Mouse (Mus musculus) CH12.LX (cell line): Measurements from ENCODE around the gene Ptov1. TPM values are rescaled to one million over a fixed set of nuclear protein-coding genes. Genes with fewer than 3 reads are reported as not detected.

Experiments
- DNase-seq: peaks from one replicate; pipeline ENCODE4 v3.0.0-alpha.2; 2013; ENCODE audit errors: extremely low read depth
- H3K27ac ChIP-seq: 2 replicates; pipeline ENCODE4 v1.5.1; 2012; ENCODE audit warnings: low read depth, mild to moderate bottlenecking, control low read depth, moderate library complexity; ENCODE audit not compliant: insufficient read depth
- H3K27me3 ChIP-seq: replicated peaks from 2 replicates; pipeline ENCODE3; 2012; ENCODE audit warnings: inconsistent platforms
- H3K36me3 ChIP-seq, 2 experiments: replicated peaks in 1 of 2; 2 replicates each; pipeline versions ENCODE3 to v1.6.1; 2012; ENCODE audit warnings: inconsistent platforms in 1 of 2, low read length in 1 of 2, mild to moderate bottlenecking in 1 of 2, mixed read lengths in 1 of 2, moderate library complexity in 1 of 2; ENCODE audit not compliant: control insufficient read depth in 1 of 2, insufficient read depth in 1 of 2
- H3K4me1 ChIP-seq, 2 experiments: 2 replicates each; pipeline ENCODE4 v1.6.1; 2012; ENCODE audit warnings: inconsistent platforms in 1 of 2, moderate library complexity in 1 of 2; ENCODE audit not compliant: insufficient read depth in 2 of 2, control insufficient read depth in 1 of 2
- H3K4me2 ChIP-seq: 2 replicates; pipeline ENCODE4 v1.6.1; 2012; ENCODE audit warnings: low read depth, mild to moderate bottlenecking, control low read depth; ENCODE audit not compliant: poor library complexity, insufficient read depth, severe bottlenecking
- H3K4me3 ChIP-seq, 3 experiments: fragments of 150-350 bp in 1 of 3; sonication (generic) in 1 of 3; replicated peaks in 1 of 3; 2 replicates each; pipeline versions ENCODE3 to v1.5.1; 2011 to 2012; ENCODE audit warnings: low read depth in 2 of 3, low read length in 2 of 3, mild to moderate bottlenecking in 2 of 3, moderate library complexity in 2 of 3, control low read depth in 1 of 3, improper control_type of control experiment in 1 of 3, inconsistent platforms in 1 of 3, mixed read lengths in 1 of 3; ENCODE audit not compliant: poor library complexity in 1 of 3
- H3K79me2 ChIP-seq: replicated peaks from 2 replicates; pipeline ENCODE4 v1.6.1; 2012; ENCODE audit warnings: mild to moderate bottlenecking, moderate library complexity; ENCODE audit not compliant: control insufficient read depth, poor library complexity, insufficient read depth, severe bottlenecking; ENCODE audit errors: extremely low read depth
- H3K9ac ChIP-seq: 2 replicates; pipeline ENCODE4 v1.6.1; 2012; ENCODE audit warnings: low read depth, mild to moderate bottlenecking, control low read depth, moderate library complexity; ENCODE audit not compliant: insufficient read depth
- H3K9me3 ChIP-seq: replicated peaks from 2 replicates; pipeline ENCODE3; 2012; ENCODE audit warnings: low read length, inconsistent platforms, mixed read lengths
- BHLHE40 ChIP-seq: IDR thresholded peaks from 2 replicates; pipeline ENCODE4 v1.6.1; 2011; ENCODE audit warnings: mild to moderate bottlenecking, low read depth, low read length, improper control_type of control experiment
- CHD1 ChIP-seq: IDR thresholded peaks from 2 replicates; pipeline ENCODE4 v1.6.1; 2012; ENCODE audit warnings: low read depth, low read length, improper control_type of control experiment, inconsistent platforms
- CHD2 ChIP-seq: IDR thresholded peaks from 2 replicates; pipeline ENCODE4 v1.6.1; 2011; ENCODE audit warnings: low read length, improper control_type of control experiment
- CTCF ChIP-seq, 2 experiments: IDR thresholded peaks in 1 of 2; conservative IDR thresholded peaks in 1 of 2; 2 replicates each; pipeline ENCODE4 v1.5.1; 2011 to 2012; ENCODE audit warnings: low read depth in 2 of 2, low read length in 2 of 2, improper control_type of control experiment in 1 of 2, inconsistent platforms in 1 of 2, mild to moderate bottlenecking in 1 of 2, moderate library complexity in 1 of 2
- E2F4 ChIP-seq: IDR thresholded peaks from 2 replicates; pipeline ENCODE4 v1.6.1; 2011; ENCODE audit warnings: low read depth, low read length, improper control_type of control experiment; ENCODE audit not compliant: insufficient replicate concordance
- ELF1 ChIP-seq: IDR thresholded peaks from 2 replicates; pipeline ENCODE4 v1.6.1; 2014; ENCODE audit warnings: low read depth, mild to moderate bottlenecking, inconsistent platforms, low read length, improper control_type of control experiment
- EP300 ChIP-seq: IDR thresholded peaks from 2 replicates; pipeline ENCODE4 v1.6.1; 2011; ENCODE audit warnings: low read length, improper control_type of control experiment
- ETS1 ChIP-seq: conservative IDR thresholded peaks from 2 replicates; pipeline ENCODE4 v1.6.1; 2012; ENCODE audit warnings: low read depth, mild to moderate bottlenecking, inconsistent platforms, low read length, improper control_type of control experiment, moderate library complexity
- GABPA ChIP-seq: IDR thresholded peaks from 2 replicates; pipeline ENCODE4 v1.6.1; 2012; ENCODE audit warnings: low read depth, low read length, improper control_type of control experiment, inconsistent platforms; ENCODE audit not compliant: insufficient replicate concordance
- HCFC1 ChIP-seq: IDR thresholded peaks from 2 replicates; pipeline ENCODE4 v1.6.1; 2012; ENCODE audit warnings: low read depth, mild to moderate bottlenecking, inconsistent platforms, low read length, improper control_type of control experiment
- IRF4 ChIP-seq: IDR thresholded peaks from 2 replicates; pipeline ENCODE4 v1.6.1; 2014; ENCODE audit warnings: low read depth, mild to moderate bottlenecking, inconsistent platforms, low read length, improper control_type of control experiment
- JUN ChIP-seq: IDR thresholded peaks from 2 replicates; pipeline ENCODE4 v1.6.1; 2011; ENCODE audit warnings: low read depth, mild to moderate bottlenecking, low read length, improper control_type of control experiment, moderate library complexity; ENCODE audit not compliant: insufficient read depth
- JUND ChIP-seq: conservative IDR thresholded peaks from 2 replicates; pipeline ENCODE4 v1.6.1; 2011; ENCODE audit warnings: low read depth, low read length, improper control_type of control experiment
- KAT2A ChIP-seq: IDR thresholded peaks from 2 replicates; pipeline ENCODE4 v1.6.1; 2012; ENCODE audit warnings: low read length, improper control_type of control experiment, inconsistent platforms; ENCODE audit not compliant: insufficient replicate concordance
- MAFK ChIP-seq: IDR thresholded peaks from 2 replicates; pipeline ENCODE4 v1.6.1; 2011; ENCODE audit warnings: low read length, improper control_type of control experiment; ENCODE audit not compliant: insufficient replicate concordance
- MAX ChIP-seq: IDR thresholded peaks from 2 replicates; pipeline ENCODE4 v1.6.1; 2011; ENCODE audit warnings: low read length, improper control_type of control experiment
- MAZ ChIP-seq: IDR thresholded peaks from 2 replicates; pipeline ENCODE4 v1.6.1; 2012; ENCODE audit warnings: low read depth, mild to moderate bottlenecking, inconsistent platforms, low read length, improper control_type of control experiment, moderate library complexity
- MEF2A ChIP-seq: IDR thresholded peaks from 2 replicates; pipeline ENCODE4 v1.6.1; 2014; ENCODE audit warnings: low read depth, mild to moderate bottlenecking, inconsistent platforms, low read length, improper control_type of control experiment, borderline replicate concordance
- MXI1 ChIP-seq: IDR thresholded peaks from 2 replicates; pipeline ENCODE4 v1.6.1; 2011; ENCODE audit warnings: mild to moderate bottlenecking, low read depth, low read length, improper control_type of control experiment
- MYC ChIP-seq: IDR thresholded peaks from 2 replicates; pipeline ENCODE4 v1.6.1; 2011; ENCODE audit warnings: low read depth, mild to moderate bottlenecking, improper control_type of control experiment, low read length
- NELFE ChIP-seq: IDR thresholded peaks from 2 replicates; pipeline ENCODE4 v1.6.1; 2011; ENCODE audit warnings: low read depth, low read length, improper control_type of control experiment
- NRF1 ChIP-seq: IDR thresholded peaks from 2 replicates; pipeline ENCODE4 v1.6.1; 2014; ENCODE audit warnings: low read depth, mild to moderate bottlenecking, inconsistent platforms, low read length, improper control_type of control experiment, moderate library complexity
- PAX5 ChIP-seq: IDR thresholded peaks from 2 replicates; pipeline ENCODE4 v1.6.1; 2012; ENCODE audit warnings: low read length, inconsistent platforms, mixed read lengths
- POLR2A ChIP-seq: IDR thresholded peaks from 2 replicates; pipeline ENCODE4 v1.6.1; 2011; ENCODE audit warnings: low read depth, mild to moderate bottlenecking, improper control_type of control experiment, low read length
- POLR2AphosphoS2 ChIP-seq: IDR thresholded peaks from 2 replicates; pipeline ENCODE4 v1.6.1; 2011; ENCODE audit warnings: low read depth, low read length, improper control_type of control experiment
- RAD21 ChIP-seq: IDR thresholded peaks from 2 replicates; pipeline ENCODE4 v1.6.1; 2011; ENCODE audit warnings: low read depth, mild to moderate bottlenecking, low read length, improper control_type of control experiment, moderate library complexity
- RCOR1 ChIP-seq: conservative IDR thresholded peaks from 2 replicates; pipeline ENCODE4 v1.6.1; 2012; ENCODE audit warnings: low read depth, mild to moderate bottlenecking, inconsistent platforms, low read length, improper control_type of control experiment
- SIN3A ChIP-seq: IDR thresholded peaks from 2 replicates; pipeline ENCODE4 v1.6.1; 2012; ENCODE audit warnings: low read length, improper control_type of control experiment, inconsistent platforms
- SMC3 ChIP-seq: IDR thresholded peaks from 2 replicates; pipeline ENCODE4 v1.6.1; 2011; ENCODE audit warnings: low read depth, low read length, improper control_type of control experiment
- TBP ChIP-seq: conservative IDR thresholded peaks from 2 replicates; pipeline ENCODE4 v1.6.1; 2011; ENCODE audit warnings: low read depth, low read length, improper control_type of control experiment
- TCF12 ChIP-seq: IDR thresholded peaks from 2 replicates; pipeline ENCODE4 v1.6.1; 2014; ENCODE audit warnings: low read depth, mild to moderate bottlenecking, inconsistent platforms, low read length, improper control_type of control experiment
- UBTF ChIP-seq: IDR thresholded peaks from 2 replicates; pipeline ENCODE4 v1.6.1; 2012; ENCODE audit warnings: low read depth, mild to moderate bottlenecking, inconsistent platforms, low read length, improper control_type of control experiment, moderate library complexity
- USF1 ChIP-seq: IDR thresholded peaks from 2 replicates; pipeline ENCODE4 v1.6.1; 2014; ENCODE audit warnings: low read depth, mild to moderate bottlenecking, inconsistent platforms, low read length, improper control_type of control experiment
- USF2 ChIP-seq: conservative IDR thresholded peaks from 2 replicates; pipeline ENCODE4 v1.6.1; 2011; ENCODE audit warnings: low read depth, low read length, improper control_type of control experiment
- ZKSCAN1 ChIP-seq: IDR thresholded peaks from 2 replicates; pipeline ENCODE4 v1.6.1; 2012; ENCODE audit warnings: low read depth, inconsistent platforms, low read length, improper control_type of control experiment, borderline replicate concordance
- ZMIZ1 ChIP-seq: IDR thresholded peaks from 2 replicates; pipeline ENCODE4 v1.6.1; 2012; ENCODE audit warnings: low read depth, mild to moderate bottlenecking, inconsistent platforms, low read length, improper control_type of control experiment
- ZNF384 ChIP-seq: IDR thresholded peaks from 2 replicates; pipeline ENCODE4 v1.6.1; 2012; ENCODE audit warnings: low read depth, low read length, improper control_type of control experiment, inconsistent platforms
- dilution Hi-C: fragments of 300-500 bp; cut with MboI; formaldehyde crosslinking; loops from 2 replicates; pipeline ENCODE4 v1.14.3; 2020; ENCODE audit warnings: low sequenced_read_pairs; ENCODE audit not compliant: extremely low pct_unique_long_range_greater_than_20kb, extremely low pct_ligation_motif_present
- in situ Hi-C: fragments of 300-500 bp; cut with MboI; formaldehyde crosslinking; loops from 3 replicates; pipeline ENCODE4 v1.14.3; 2019; ENCODE audit warnings: low sequenced_read_pairs, low pct_ligation_motif_present, low pct_unique_long_range_greater_than_20kb, mixed read lengths
- polyA plus RNA-seq: library from polyadenylated mRNA; unstranded; fragments of >175 nt; gene quantifications from 2 replicates; pipeline ENCODE4 v1.2.1, GENCODE M21; 2012; ENCODE audit warnings: low read depth; ENCODE audit not compliant: insufficient read length
- total RNA-seq, 2 experiments: library from RNA; depleted of rRNA; stranded (reverse); fragments of 300-350 nt in 1 of 2; fragments of >200 nt in 1 of 2; gene quantifications; 2 replicates each; pipeline ENCODE4 v1.2.3; 2012 to 2014

The Ptov1 gene
- total and polyA plus RNA-seq, 3 experiments = 5.7 to 21.0 (median 16.8) TPM

- Histone ChIP-seq H3K27me3 (no peaks in the 10 kb centered on the region), H3K4me1 (peaks cover 14 to 48% of the 10 kb centered on the region in 2 experiments), H3K4me3 (peak within 1 kb of the TSS; percentile 81 to 98 (median 93)), H3K27ac (peak within 1 kb of the TSS; percentile 94), H3K9ac (peak within 1 kb of the TSS; percentile 97), H3K4me2 (peak within 1 kb of the TSS; percentile 79), H3K36me3 (peaks cover 39 to 61% of the 10 kb centered on the region in 2 experiments), H3K9me3 (no peaks in the 10 kb centered on the region), H3K79me2 (peaks cover 28% of the 10 kb centered on the region)
- DNase-seq = peak; percentile 99
- in situ Hi-C loops (no loop called here), dilution Hi-C loops (no loop called here)
- TF ChIP-seq UBTF (peak; percentile 22; the same call in 1 of the 2 replicates), RAD21 (no peak), USF1 (peak; percentile 91), ELF1 (peak; percentile 81), EP300 (peak; percentile 45), MAZ (peak; percentile 92), IRF4 (peak; percentile 70), CHD2 (peak; percentile 85; the same call in 1 of the 2 replicates), JUND (0 out of 2 replicates have a peak, but pooled peaks have one; percentile 27), PAX5 (no peak), POLR2AphosphoS2 (no peak), SIN3A (peak; percentile 91), HCFC1 (peak; percentile 86), SMC3 (no peak), NRF1 (peak; percentile 86), CHD1 (peak; percentile 99), KAT2A (peak; percentile 90; the same call in 1 of the 2 replicates), TCF12 (peak; percentile 68), TBP (no peak), ZNF384 (no peak), NELFE (peak; percentile 60; the same call in 1 of the 2 replicates), JUN (0 out of 2 replicates have a peak, but pooled peaks have one; percentile 15), MYC (peak; percentile 84), ZKSCAN1 (no peak), MXI1 (0 out of 2 replicates have a peak, but pooled peaks have one; percentile 53), GABPA (peak; percentile 17; the same call in 1 of the 2 replicates), RCOR1 (peak; percentile 99), MEF2A (peak; percentile 40), POLR2A (peak; percentile 50; the same call in 1 of the 2 replicates), BHLHE40 (peak; percentile 93), MAFK (peak; percentile 30; the same call in 1 of the 2 replicates), CTCF (conservative IDR thresholded peaks at IDR 0.05 in 1 of 2, IDR thresholded peaks at IDR 0.05 in 1 of 2; ENCODE audit: low read depth in 2 of 2, low read length in 2 of 2) (no peak), ZMIZ1 (peak; percentile 76; the same call in 1 of the 2 replicates), USF2 (peak; percentile 87), E2F4 (peak; percentile 79; the same call in 1 of the 2 replicates), MAX (peak; percentile 97), ETS1 (peak; percentile 65)
These were observed 20.8 kb downstream of the Ptov1 start, which contains the start of the genes Akt1s1 and Tbc1d17 for GRCm38 (mm10) chr7:44848561-44849415. Gene Akt1s1, plus strand, starts transcription at chr7:44848991. Gene Tbc1d17, minus strand, starts transcription at chr7:44849079.
